Mouse (Mus musculus) thymus, adult 2 months (tissue): Measurements from ENCODE around the gene Lamc2. TPM values are rescaled to one million over a fixed set of nuclear protein-coding genes. Genes with fewer than 3 reads are reported as not detected.
"Not testable (repeated sequence)": the region's sequence is repeated elsewhere in the genome, so short reads cannot be mapped to it uniquely, and the experiment has no call there.

Experiments used
- DNase-seq: peaks from one replicate; pipeline ENCODE4 v3.0.0; 2021
- H3K27ac ChIP-seq: fragments of 200-500 bp; 2 replicates; pipeline ENCODE4 v1.5.1; 2012; ENCODE audit warnings: low read length, control low read depth; ENCODE audit not compliant: control insufficient read depth, insufficient read depth
- H3K27me3 ChIP-seq: fragments of 200-500 bp; 2 replicates; pipeline ENCODE4 v1.6.1; 2012; ENCODE audit warnings: mild to moderate bottlenecking, low read length, moderate library complexity, mixed read lengths; ENCODE audit not compliant: control insufficient read depth, insufficient read depth
- H3K36me3 ChIP-seq: fragments of 200-500 bp; 2 replicates; pipeline ENCODE4 v1.6.1; 2012; ENCODE audit warnings: mild to moderate bottlenecking, low read length, moderate library complexity; ENCODE audit not compliant: control insufficient read depth, insufficient read depth
- H3K4me1 ChIP-seq: fragments of 200-500 bp; replicated peaks from 2 replicates; pipeline ENCODE4 v1.6.1; 2012; ENCODE audit warnings: low read length; ENCODE audit not compliant: control insufficient read depth, insufficient read depth
- H3K4me3 ChIP-seq: fragments of 200-500 bp; 2 replicates; pipeline ENCODE4 v1.5.1; 2012; ENCODE audit warnings: mild to moderate bottlenecking, low read length, control low read depth, moderate library complexity; ENCODE audit not compliant: control insufficient read depth, insufficient read depth
- CTCF ChIP-seq: fragments of 200-500 bp; IDR thresholded peaks from 2 replicates; pipeline ENCODE4 v1.5.1; 2012; ENCODE audit warnings: mild to moderate bottlenecking, control low read depth, low read length, moderate library complexity, borderline replicate concordance; ENCODE audit not compliant: control insufficient read depth, poor library complexity, insufficient read depth; ENCODE audit errors: extremely low read depth
- POLR2A ChIP-seq: fragments of 200-500 bp; IDR thresholded peaks from 2 replicates; pipeline ENCODE4 v1.6.1; 2012; ENCODE audit warnings: mild to moderate bottlenecking, low read length, control low read depth, moderate library complexity; ENCODE audit not compliant: control insufficient read depth, poor library complexity, insufficient read depth; ENCODE audit errors: extremely low read depth
- WGBS: fragments of 180-500 bp; shearing (Covaris S2); methylation state at CpG from one replicate; pipeline ENCODE4 v1.1.7; 2018; 5-methylcytosine and 5-hydroxymethylcytosine counted together
- polyA plus RNA-seq: library from polyadenylated mRNA; depleted of rRNA; stranded (reverse); fragments of >200 nt; gene quantifications from 2 replicates; pipeline ENCODE4 v1.2.3, GENCODE M21; 2012

Gene Lamc2
- polyA plus RNA-seq, 1 experiment: 9.9 TPM

DNA sequence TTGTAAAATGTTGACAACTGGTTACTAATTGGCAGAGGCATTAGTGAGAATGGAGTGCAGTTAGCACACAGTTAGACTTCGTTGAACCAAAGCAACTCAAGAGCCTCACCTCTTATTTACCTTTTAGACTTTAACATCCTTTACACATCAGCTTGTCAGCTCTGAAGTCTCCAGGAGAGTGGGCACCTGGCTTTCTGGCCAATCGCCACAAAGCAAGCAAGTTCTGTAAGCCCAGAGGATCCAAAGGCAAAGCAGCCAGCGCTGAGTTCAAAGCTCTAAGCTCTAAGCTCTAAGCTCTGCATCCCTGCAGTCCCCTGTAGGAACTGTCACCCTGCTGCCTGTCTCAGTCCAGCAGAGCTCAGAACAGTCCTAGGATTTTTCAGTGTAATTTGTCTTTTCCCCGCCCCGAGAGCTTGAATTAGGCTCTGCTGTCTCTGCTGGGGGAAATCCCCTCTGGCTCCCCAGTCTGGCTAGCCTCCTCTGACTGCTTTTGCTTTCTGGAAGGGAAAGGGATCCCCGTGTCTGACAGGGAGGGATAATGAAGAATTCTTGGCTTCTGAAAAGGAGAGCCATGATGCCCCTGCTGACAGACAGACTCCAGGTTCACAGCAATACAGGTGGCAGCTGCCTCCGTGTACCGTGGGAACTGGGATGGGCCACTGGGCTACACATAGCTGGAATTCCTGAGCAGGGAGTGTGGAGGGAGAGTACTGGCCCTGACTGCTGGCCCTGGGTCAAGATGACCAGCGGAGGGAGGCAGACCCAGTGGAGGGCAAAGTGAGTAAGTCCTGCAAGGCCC, 94.6 kb downstream of the Lamc2 start:
- Histone ChIP-seq H3K27me3 (no peaks in the 10 kb centered on the region), H3K36me3 (no peaks in the 10 kb centered on the region), H3K27ac (no peak overlapping the region), H3K4me1 (peaks cover 6% of the 10 kb centered on the region; the same call in 1 of the 2 replicates), H3K4me3 (no peak overlapping the region)
- 79% methylated on average over 9 of the region's 9 CpGs for WGBS
- TF ChIP-seq CTCF (no peak), POLR2A (no peak)
- no peak for DNase-seq

GRCm38 (mm10) chr1:153090807-153091206, 95.4 kb downstream of the Lamc2 start:
- Histone ChIP-seq H3K27ac (no peak overlapping the region), H3K36me3 (no peaks in the 10 kb centered on the region), H3K4me3 (no peak overlapping the region), H3K27me3 (no peaks in the 10 kb centered on the region), H3K4me1 (0 out of 2 replicates have a peak, but pooled peaks cover 3% of the 10 kb centered on the region)
- DNase-seq: no peak
- no peak for TF ChIP-seq CTCF
- TF ChIP-seq POLR2A: no peak
- 93% methylated on average over 4 of the region's 4 CpGs for WGBS

DNA sequence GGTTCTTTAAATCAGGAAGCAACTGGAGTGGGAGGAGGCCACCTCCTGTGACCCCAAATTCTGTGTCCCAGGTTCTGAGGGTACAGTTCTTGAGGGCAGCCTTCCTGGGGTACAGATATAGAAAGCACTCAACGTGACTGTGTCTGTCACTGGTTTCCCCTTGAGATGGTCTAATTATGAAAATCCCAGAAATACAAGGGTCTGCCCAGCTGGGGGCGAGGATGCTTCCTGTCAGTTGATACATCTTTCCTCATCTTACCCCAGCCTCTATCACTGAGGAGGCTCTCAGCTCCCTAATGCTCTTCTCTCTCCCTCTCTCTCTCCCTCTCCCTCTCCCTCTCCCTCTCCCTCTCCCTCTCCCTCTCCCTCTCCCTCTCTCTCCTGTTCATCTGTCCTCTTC, 96.2 kb downstream of the Lamc2 start:
- Histone ChIP-seq H3K4me3 (no peak overlapping the region), H3K27ac (no peak overlapping the region), H3K36me3 (no peaks in the 10 kb centered on the region), H3K27me3 (no peaks in the 10 kb centered on the region), H3K4me1 (peaks cover 7% of the 10 kb centered on the region)
- whole genome bisulfite sequencing: 67% methylated on average over 2 of the region's 2 CpGs
- TF ChIP-seq CTCF: no peak
- no peak for TF ChIP-seq POLR2A
- peak; percentile 33 for DNase-seq

DNA sequence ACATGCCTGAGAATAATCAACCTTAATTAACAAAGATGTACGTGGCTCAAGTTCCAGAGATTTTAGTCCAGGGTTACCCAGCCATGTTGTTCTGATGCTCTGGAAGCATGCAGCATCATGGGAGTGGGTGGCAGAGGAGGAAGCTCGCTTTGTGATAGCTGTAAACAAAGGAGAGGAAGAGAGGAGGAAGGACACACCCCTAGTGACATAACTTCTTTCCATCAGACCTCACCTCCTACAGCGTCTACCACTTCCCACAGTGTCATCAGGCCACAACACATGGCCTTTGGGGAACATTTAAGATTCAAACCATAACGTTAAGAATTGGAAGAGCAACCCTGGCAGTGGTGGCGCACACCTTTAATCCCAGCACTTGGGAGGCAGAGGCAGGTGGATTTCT, 98.5 kb downstream of the Lamc2 start:
- Histone ChIP-seq H3K27me3 (no peaks in the 10 kb centered on the region), H3K36me3 (no peaks in the 10 kb centered on the region), H3K4me1 (peaks cover 11% of the 10 kb centered on the region), H3K4me3 (no peak overlapping the region), H3K27ac (no peak overlapping the region)
- TF ChIP-seq POLR2A (no peak), CTCF (no peak)
- DNase-seq: no peak
- 62% methylated on average over 5 of the region's 5 CpGs for WGBS

DNA sequence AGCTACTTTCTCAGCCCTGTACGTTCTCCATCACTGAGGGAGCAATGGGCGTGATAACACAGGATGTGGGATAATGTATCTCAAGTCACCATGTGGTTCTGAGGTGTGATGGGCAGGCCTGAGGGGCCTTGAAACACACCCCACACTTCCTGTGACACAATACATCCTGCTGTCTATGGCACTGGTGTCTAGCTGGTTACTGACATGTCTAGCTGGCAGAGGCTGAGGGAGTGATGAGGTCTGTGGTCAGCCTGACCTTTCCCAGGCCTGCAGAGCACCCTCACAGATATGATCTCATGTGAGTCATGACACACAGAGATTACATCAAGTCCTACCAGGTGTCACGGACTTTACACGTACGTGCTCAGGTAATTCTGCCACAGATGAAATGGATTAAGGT, 101.0 kb downstream of the Lamc2 start:
- Histone ChIP-seq H3K27ac (no peak overlapping the region), H3K4me1 (peaks cover 11% of the 10 kb centered on the region), H3K27me3 (no peaks in the 10 kb centered on the region), H3K36me3 (no peaks in the 10 kb centered on the region), H3K4me3 (no peak overlapping the region)
- TF ChIP-seq CTCF (no peak), POLR2A (no peak)
- 19% methylated on average over 5 of the region's 5 CpGs for WGBS
- DNase-seq: no peak

DNA sequence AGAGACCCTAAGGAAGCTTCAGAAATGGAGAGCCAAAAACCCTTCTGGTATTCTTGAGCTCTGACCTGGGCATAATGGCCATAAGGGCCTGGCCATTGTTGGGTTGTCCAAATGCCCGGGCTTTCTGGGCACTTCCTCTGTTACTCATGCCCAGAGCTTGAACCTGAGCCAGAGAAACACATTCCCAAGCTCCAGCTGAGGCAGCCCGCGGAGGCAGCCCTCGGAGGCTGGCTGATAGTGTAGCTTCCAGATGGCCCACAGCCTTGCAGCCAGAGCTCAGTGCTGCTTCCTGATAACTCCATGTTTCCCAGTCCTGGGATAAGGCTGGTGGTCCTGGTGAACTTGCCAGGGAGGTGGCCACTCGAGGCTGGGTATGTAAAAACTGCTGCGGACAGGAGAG, 102.1 kb downstream of the Lamc2 start:
- Histone ChIP-seq H3K36me3 (no peaks in the 10 kb centered on the region), H3K27ac (no peak overlapping the region), H3K4me1 (peaks cover 11% of the 10 kb centered on the region), H3K27me3 (no peaks in the 10 kb centered on the region), H3K4me3 (no peak overlapping the region)
- 90% methylated on average over 6 of the region's 6 CpGs for WGBS
- no peak for DNase-seq
- no peak for TF ChIP-seq POLR2A
- no peak for TF ChIP-seq CTCF

GRCm38 (mm10) chr1:153083233-153083632, 103.0 kb downstream of the Lamc2 start:
- H3K27me3 ChIP-seq, DNase-seq, H3K27ac ChIP-seq, H3K36me3 ChIP-seq, H3K4me3 ChIP-seq: not testable (repeated sequence)
- WGBS: 96% methylated on average over 8 of the region's 14 CpGs
- peaks cover 11% of the 10 kb centered on the region for H3K4me1 ChIP-seq

GRCm38 (mm10) chr1:153075955-153076354, 110.3 kb downstream of the Lamc2 start:
- no peak overlapping the region for H3K27ac ChIP-seq
- no peaks in the 10 kb centered on the region for H3K36me3 ChIP-seq
- no peak overlapping the region for H3K4me3 ChIP-seq
- TF ChIP-seq CTCF (no peak), POLR2A (no peak)
- no peaks in the 10 kb centered on the region for H3K4me1 ChIP-seq
- H3K27me3 ChIP-seq: no peaks in the 10 kb centered on the region
- WGBS: 72% methylated on average over 6 of the region's 6 CpGs
- no peak for DNase-seq
